Mouse (Mus musculus): ENCODE results near the gene Trp53inp2. TPM values are rescaled to one million over a fixed set of nuclear protein-coding genes. Genes with fewer than 3 reads are reported as not detected.

Gene Trp53inp2
- polyA plus RNA-seq, 1 experiment, result 13.8 TPM

GRCm38 (mm10) chr2:155385731-155386533, 5.1 kb downstream of the Trp53inp2 start:
- H3K79me2 ChIP-seq (ENCODE audit: control insufficient read depth, insufficient read depth), result no peaks in the 10 kb centered on the region
- peaks cover 21% of the 10 kb centered on the region for H3K36me3 ChIP-seq (ENCODE audit: control insufficient read depth, insufficient read depth)
- TF ChIP-seq MAX (IDR thresholded peaks at IDR 0.05) (no peak), MYOD1 (IDR thresholded peaks at IDR 0.05; ENCODE audit: control insufficient read depth, insufficient read length, low read depth) (no peak), FOSL1 (IDR thresholded peaks at IDR 0.05; ENCODE audit: insufficient read depth, low read length, poor library complexity, severe bottlenecking) (no peak)
- H3K4me3 ChIP-seq (ENCODE audit: insufficient read depth, poor library complexity, severe bottlenecking), result no peak overlapping the region
- H3K27me3 ChIP-seq (ENCODE audit: control insufficient read depth, insufficient read depth, insufficient read length), result no peaks in the 10 kb centered on the region
- H3ac ChIP-seq (ENCODE audit: control insufficient read depth, insufficient read length, low read depth), result no peak overlapping the region
- H3K79me3 ChIP-seq (ENCODE audit: low read depth), result no peaks in the 10 kb centered on the region

- no peak for TF ChIP-seq CTCF (IDR thresholded peaks at IDR 0.05; ENCODE audit: control insufficient read depth, insufficient read depth, insufficient read length)
- TF ChIP-seq MYOD1 (IDR thresholded peaks at IDR 0.05; ENCODE audit: control insufficient read depth, insufficient read length, low read depth), result no peak
- TF ChIP-seq MYOG (IDR thresholded peaks at IDR 0.05; ENCODE audit: control insufficient read depth, extremely low read depth, insufficient read length), result no peak
- no peak for TF ChIP-seq CEBPB (IDR thresholded peaks at IDR 0.05; ENCODE audit: low read depth)
- TF ChIP-seq USF1 (IDR thresholded peaks at IDR 0.05; ENCODE audit: low read depth), result no peak
- no peak for TF ChIP-seq FOSL1 (IDR thresholded peaks at IDR 0.05; ENCODE audit: insufficient read depth, low read length, poor library complexity, severe bottlenecking)
- TF ChIP-seq MAX (IDR thresholded peaks at IDR 0.05), result no peak
- Histone ChIP-seq H3K27me3 (ENCODE audit: control insufficient read depth, insufficient read depth, insufficient read length) (no peaks in the 10 kb centered on the region), H3ac (ENCODE audit: control insufficient read depth, insufficient read length, low read depth) (no peak overlapping the region), H3K36me3 (ENCODE audit: control insufficient read depth, insufficient read depth) (peaks cover 24% of the 10 kb centered on the region), H3K4me3 (ENCODE audit: insufficient read depth, poor library complexity, severe bottlenecking) (no peak overlapping the region), H3K79me2 (ENCODE audit: control insufficient read depth, insufficient read depth) (no peaks in the 10 kb centered on the region), H3K79me3 (ENCODE audit: low read depth) (no peaks in the 10 kb centered on the region)
Measured at GRCm38 (mm10) chr2:155386534-155386899, 5.7 kb downstream of the Trp53inp2 start.

- Histone ChIP-seq H3K4me3 (ENCODE audit: insufficient read depth, poor library complexity, severe bottlenecking) (no peak overlapping the region), H3K36me3 (ENCODE audit: control insufficient read depth, insufficient read depth) (peaks cover 24% of the 10 kb centered on the region)
Measured at GRCm38 (mm10) chr2:155387052-155387451, 6.2 kb downstream of the Trp53inp2 start.

GRCm38 (mm10) chr2:155388573-155388972, 7.7 kb downstream of the Trp53inp2 start:
- Histone ChIP-seq H3K79me3 (ENCODE audit: low read depth) (no peaks in the 10 kb centered on the region), H3K4me3 (ENCODE audit: insufficient read depth, poor library complexity, severe bottlenecking) (no peak overlapping the region), H3K27me3 (ENCODE audit: control insufficient read depth, insufficient read depth, insufficient read length) (no peaks in the 10 kb centered on the region), H3ac (ENCODE audit: control insufficient read depth, insufficient read length, low read depth) (no peak overlapping the region), H3K36me3 (ENCODE audit: control insufficient read depth, insufficient read depth) (peaks cover 25% of the 10 kb centered on the region), H3K79me2 (ENCODE audit: control insufficient read depth, insufficient read depth) (no peaks in the 10 kb centered on the region)
- TF ChIP-seq MYOD1 (IDR thresholded peaks at IDR 0.05; ENCODE audit: control insufficient read depth, insufficient read length, low read depth) (no peak), CTCF (IDR thresholded peaks at IDR 0.05; ENCODE audit: control insufficient read depth, insufficient read depth, insufficient read length) (no peak), CEBPB (IDR thresholded peaks at IDR 0.05; ENCODE audit: low read depth) (no peak)

More at GRCm38 (mm10) chr2:155387052-155387451, 6.2 kb downstream of the Trp53inp2 start:
- H3K79me3 ChIP-seq (ENCODE audit: low read depth), result no peaks in the 10 kb centered on the region
- no peaks in the 10 kb centered on the region for H3K27me3 ChIP-seq (ENCODE audit: control insufficient read depth, insufficient read depth, insufficient read length)
- H3ac ChIP-seq (ENCODE audit: control insufficient read depth, insufficient read length, low read depth), result no peak overlapping the region
- TF ChIP-seq MYOG (IDR thresholded peaks at IDR 0.05; ENCODE audit: control insufficient read depth, extremely low read depth, insufficient read length) (no peak), CTCF (IDR thresholded peaks at IDR 0.05; ENCODE audit: control insufficient read depth, insufficient read depth, insufficient read length) (no peak), CEBPB (IDR thresholded peaks at IDR 0.05; ENCODE audit: low read depth) (no peak), MYOD1 (IDR thresholded peaks at IDR 0.05; ENCODE audit: control insufficient read depth, insufficient read length, low read depth) (no peak), FOSL1 (IDR thresholded peaks at IDR 0.05; ENCODE audit: insufficient read depth, low read length, poor library complexity, severe bottlenecking) (no peak), MAX (IDR thresholded peaks at IDR 0.05) (no peak), USF1 (IDR thresholded peaks at IDR 0.05; ENCODE audit: low read depth) (no peak)
- H3K79me2 ChIP-seq (ENCODE audit: control insufficient read depth, insufficient read depth), result no peaks in the 10 kb centered on the region

- Histone ChIP-seq H3K79me2 (ENCODE audit: control insufficient read depth, insufficient read depth) (no peaks in the 10 kb centered on the region), H3K36me3 (ENCODE audit: control insufficient read depth, insufficient read depth) (peaks cover 60% of the 10 kb centered on the region), H3ac (ENCODE audit: control insufficient read depth, insufficient read length, low read depth) (no peak overlapping the region), H3K4me3 (ENCODE audit: insufficient read depth, poor library complexity, severe bottlenecking) (no peak overlapping the region), H3K79me3 (ENCODE audit: low read depth) (no peaks in the 10 kb centered on the region), H3K27me3 (ENCODE audit: control insufficient read depth, insufficient read depth, insufficient read length) (no peaks in the 10 kb centered on the region)
- no peak for TF ChIP-seq CTCF (IDR thresholded peaks at IDR 0.05; ENCODE audit: control insufficient read depth, insufficient read depth, insufficient read length)
- TF ChIP-seq USF1 (IDR thresholded peaks at IDR 0.05; ENCODE audit: low read depth), result no peak
- TF ChIP-seq MYOD1 (IDR thresholded peaks at IDR 0.05; ENCODE audit: control insufficient read depth, insufficient read length, low read depth), result no peak
- TF ChIP-seq FOSL1 (IDR thresholded peaks at IDR 0.05; ENCODE audit: insufficient read depth, low read length, poor library complexity, severe bottlenecking), result no peak
- TF ChIP-seq CEBPB (IDR thresholded peaks at IDR 0.05; ENCODE audit: low read depth), result no peak
- TF ChIP-seq MYOG (IDR thresholded peaks at IDR 0.05; ENCODE audit: control insufficient read depth, extremely low read depth, insufficient read length), result no peak
- TF ChIP-seq MAX (IDR thresholded peaks at IDR 0.05), result no peak
Measured at GRCm38 (mm10) chr2:155394586-155394985, 13.7 kb downstream of the Trp53inp2 start.

GRCm38 (mm10) chr2:155400276-155400675, 19.4 kb downstream of the Trp53inp2 start:
- Histone ChIP-seq H3K4me3 (ENCODE audit: insufficient read depth, poor library complexity, severe bottlenecking) (no peak overlapping the region), H3K36me3 (ENCODE audit: control insufficient read depth, insufficient read depth) (peaks cover 47% of the 10 kb centered on the region), H3K27me3 (ENCODE audit: control insufficient read depth, insufficient read depth, insufficient read length) (no peaks in the 10 kb centered on the region), H3ac (ENCODE audit: control insufficient read depth, insufficient read length, low read depth) (no peak overlapping the region), H3K79me3 (ENCODE audit: low read depth) (no peaks in the 10 kb centered on the region), H3K79me2 (ENCODE audit: control insufficient read depth, insufficient read depth) (no peaks in the 10 kb centered on the region)
- TF ChIP-seq MYOD1 (IDR thresholded peaks at IDR 0.05; ENCODE audit: control insufficient read depth, insufficient read length, low read depth) (no peak), CTCF (IDR thresholded peaks at IDR 0.05; ENCODE audit: control insufficient read depth, insufficient read depth, insufficient read length) (no peak), USF1 (IDR thresholded peaks at IDR 0.05; ENCODE audit: low read depth) (no peak), MAX (IDR thresholded peaks at IDR 0.05) (no peak), FOSL1 (IDR thresholded peaks at IDR 0.05; ENCODE audit: insufficient read depth, low read length, poor library complexity, severe bottlenecking) (no peak), MYOG (IDR thresholded peaks at IDR 0.05; ENCODE audit: control insufficient read depth, extremely low read depth, insufficient read length) (no peak), CEBPB (IDR thresholded peaks at IDR 0.05; ENCODE audit: low read depth) (no peak)
